Mouse (Mus musculus): ENCODE results near the gene Nfasc.

GRCm38 (mm10) chr1:132629611-132630370, 111.8 kb downstream of the Nfasc start:
- TF ChIP-seq CTCF (IDR thresholded peaks at IDR 0.05; ENCODE audit: borderline replicate concordance, insufficient read depth, low read depth, low read length) (no peak), POLR2A (IDR thresholded peaks at IDR 0.05; ENCODE audit: borderline replicate concordance, insufficient read depth, low read length) (no peak)

All from cerebellum, adult 2 months (tissue).